Mouse (Mus musculus): ENCODE results near the gene Vill.

DNA sequence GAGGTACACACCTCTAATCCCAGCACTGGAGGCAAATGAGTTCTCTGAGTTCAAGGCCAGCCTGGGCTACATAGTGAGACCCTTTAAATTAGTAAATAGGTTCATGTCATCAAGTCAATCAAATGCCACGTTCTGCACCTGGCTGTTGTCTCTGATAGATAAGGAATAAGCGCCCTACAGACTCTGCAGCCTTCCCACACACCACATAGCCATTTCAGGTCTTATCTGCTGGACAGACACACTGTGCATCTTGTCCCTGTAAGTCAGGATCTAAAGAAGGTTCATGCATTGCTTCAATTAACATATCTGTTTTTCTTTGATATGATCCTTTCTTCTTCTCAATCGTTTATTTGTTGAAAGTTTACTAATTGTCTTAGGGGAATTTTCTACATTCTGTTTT lies 14.0 kb upstream of the Vill start:
- TF ChIP-seq POLR2A (IDR thresholded peaks at IDR 0.05; ENCODE audit: low read depth, low read length) (no peak), CTCF (IDR thresholded peaks at IDR 0.05; ENCODE audit: borderline replicate concordance, insufficient read depth, low read length) (no peak)
